Comparison of ENCODE assay signal across 8 mouse cellular contexts in genomic region chr11:78182961-78183844, GRCm38 (mm10). TPM values are rescaled to one million over a fixed set of nuclear protein-coding genes. Genes with fewer than 3 reads are reported as not detected.
A peak's percentile ranks its signal among the peaks of the same experiment; 100 is the strongest.
DNase-seq lines count a peak whose midpoint lies in the region; ATAC-seq lines count a peak whose summit lies in the region.

Gene Rpl23a (minus strand): TSS chr11:78183584.

- peak within 1 kb of the TSS; percentile 93 for H3K9ac ChIP-seq in hindbrain, embryonic 13.5 days

- H3K9me3 ChIP-seq in hindbrain, embryonic 13.5 days = no peaks in the 10 kb centered on the region

- DNase-seq in NIH3T3 (ENCODE audit: low read depth) = peak; percentile 94
- peak; percentile 89 to 90 for DNase-seq in cerebellum, postnatal 10 days
- DNase-seq in frontal cortex, postnatal 25 days (ENCODE audit: low spot score in 2 of 2) = peak; percentile 78 to 79
- DNase-seq in layer of hippocampus, postnatal 14 days (ENCODE audit: low spot score in 2 of 2) = peak; percentile 84 to 93
- DNase-seq in lung, postnatal 10 days = peak; percentile 84
- peak; percentile 70 for DNase-seq in ovary, postnatal 14 days (ENCODE audit: low spot score)
- DNase-seq in thymus, postnatal 10 days (ENCODE audit: low spot score in 2 of 2) = peak; percentile 68 to 69

- H3K27me3 ChIP-seq in hindbrain, embryonic 13.5 days = 0 out of 2 replicates have a peak, but pooled peaks cover 3% of the 10 kb centered on the region

- peak; percentile 95 for ATAC-seq in hindbrain, embryonic 13.5 days (ENCODE audit: low FRiP score)

- peak within 1 kb of the TSS; percentile 81 for H3K4me3 ChIP-seq in hindbrain, embryonic 13.5 days

- H3K4me2 ChIP-seq in hindbrain, embryonic 13.5 days = peak within 1 kb of the TSS; percentile 82

- H3K4me1 ChIP-seq in hindbrain, embryonic 13.5 days (replicated peaks) = peaks cover 53% of the 10 kb centered on the region

- H3K36me3 ChIP-seq in hindbrain, embryonic 13.5 days = peaks cover 32% of the 10 kb centered on the region

- under 1% methylated on average over 38 of the region's 38 CpGs for WGBS in hindbrain, embryonic 13.5 days

- H3K27ac ChIP-seq in hindbrain, embryonic 13.5 days = peak within 1 kb of the TSS; percentile 97

RNA-seq across cellular contexts. Expression of gene Rpl23a, which starts in this region (rescaled TPM):
- 913 and 965 TPM in 2 replicates for polyA plus RNA-seq in hindbrain, embryonic 13.5 days (2015; fragmentation: Nextera tagmentation; extraction: Ambion mirVana)
- 100 to 1,000 TPM; 674 to 733 TPM for total RNA-seq in layer of hippocampus, postnatal 14 days (2021)

Comparison
In these comparisons a context has a peak if more than half of its experiments do, and no peak if none do; other contexts are left out.
1. Peak in every context shown above with its lines: DNase-seq, ATAC-seq, H3K4me3 ChIP-seq and H3K27ac ChIP-seq.